Mouse (Mus musculus): Measurements from ENCODE around the gene Prdx3. TPM values are rescaled to one million over a fixed set of nuclear protein-coding genes. Genes with fewer than 3 reads are reported as not detected.
"Not testable (repeated sequence)": the region's sequence is repeated elsewhere in the genome, so short reads cannot be mapped to it uniquely, and the experiment has no call there.

The Prdx3 gene
- polyA plus RNA-seq, 1 experiment: 40.2 TPM

DNA sequence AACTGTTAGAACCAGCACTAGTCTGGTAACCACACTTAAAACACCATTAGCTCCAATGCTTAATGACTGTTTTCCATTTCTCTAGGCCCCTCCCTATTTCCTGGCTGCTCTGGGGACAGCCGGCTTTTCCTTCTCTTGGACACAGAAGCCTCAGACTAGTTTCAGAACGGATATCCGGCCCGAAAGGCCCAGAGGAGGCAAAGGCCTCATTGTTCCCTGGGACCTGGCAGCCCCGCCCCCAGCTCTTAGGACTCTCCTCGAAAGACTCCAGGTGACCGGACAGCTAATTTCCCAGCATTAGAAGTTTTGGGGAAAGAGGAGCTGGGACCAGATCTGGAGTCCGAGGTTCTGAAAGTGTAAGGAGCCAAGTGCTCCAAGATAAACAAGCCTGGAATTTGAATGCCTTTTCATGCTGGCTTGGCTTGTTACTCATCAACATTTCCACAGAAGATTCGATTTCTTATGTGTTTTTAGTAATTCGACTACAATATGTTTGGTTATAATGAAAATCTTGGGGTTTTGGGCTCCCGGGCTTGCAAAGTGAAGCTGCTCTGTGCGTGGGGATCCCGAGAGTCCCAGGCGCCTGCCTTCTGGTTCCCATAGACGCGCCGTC lies 14.9 kb upstream of the Prdx3 start:
- H3K36me3 ChIP-seq (ENCODE audit: control insufficient read depth, insufficient read depth, low read length): no peaks in the 10 kb centered on the region
- H3K27me3 ChIP-seq (ENCODE audit: control insufficient read depth, insufficient read depth, low read length): no peaks in the 10 kb centered on the region
- H3K4me3 ChIP-seq (ENCODE audit: low read depth, low read length): peak overlapping the region; percentile 77
- WGBS: 5% methylated on average over 17 of the region's 17 CpGs
- TF ChIP-seq POLR2A (IDR thresholded peaks at IDR 0.05; ENCODE audit: low read depth, low read length): no peak
- TF ChIP-seq CTCF (IDR thresholded peaks at IDR 0.05; ENCODE audit: extremely low read depth, insufficient read length, insufficient replicate concordance, low read depth, low read length): no peak; the same call in 1 of the 2 replicates
- H3K27ac ChIP-seq (ENCODE audit: insufficient read depth, low read depth, low read length): peak overlapping the region; percentile 99
- H3K4me1 ChIP-seq (ENCODE audit: control insufficient read depth, insufficient read depth, insufficient read length, low read length): peaks cover 8% of the 10 kb centered on the region; the same call in 1 of the 2 replicates

DNA sequence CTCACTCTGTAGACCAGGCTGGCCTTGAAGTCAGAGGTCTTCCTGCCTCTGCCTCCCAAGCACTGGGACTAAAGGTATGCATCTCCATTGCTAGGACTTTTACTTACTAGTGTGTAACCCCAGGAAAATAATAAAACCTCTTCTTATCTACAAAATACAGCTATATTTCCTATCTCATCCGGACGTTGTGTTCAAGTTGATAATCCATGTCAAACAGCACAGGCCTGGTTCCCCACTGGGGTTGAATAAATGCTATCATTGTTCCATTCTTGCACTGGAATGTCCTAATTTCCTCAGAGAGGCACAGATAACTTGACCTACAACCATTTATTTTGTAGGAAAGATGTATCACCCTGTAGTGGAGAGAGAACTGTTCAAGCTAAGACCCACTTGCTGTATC lies 13.3 kb upstream of the Prdx3 start:
- H3K4me3 ChIP-seq (ENCODE audit: low read depth, low read length): no peak overlapping the region
- H3K36me3 ChIP-seq (ENCODE audit: control insufficient read depth, insufficient read depth, low read length): no peaks in the 10 kb centered on the region
- no peaks in the 10 kb centered on the region for H3K27me3 ChIP-seq (ENCODE audit: control insufficient read depth, insufficient read depth, low read length)
- H3K27ac ChIP-seq (ENCODE audit: insufficient read depth, low read depth, low read length): no peak overlapping the region
- TF ChIP-seq CTCF (IDR thresholded peaks at IDR 0.05; ENCODE audit: extremely low read depth, insufficient read length, insufficient replicate concordance, low read depth, low read length) (no peak), POLR2A (IDR thresholded peaks at IDR 0.05; ENCODE audit: low read depth, low read length) (no peak)
- peaks cover 8% of the 10 kb centered on the region; the same call in 1 of the 2 replicates for H3K4me1 ChIP-seq (ENCODE audit: control insufficient read depth, insufficient read depth, insufficient read length, low read length)
- WGBS: 48% methylated on average over 2 of the region's 2 CpGs

DNA sequence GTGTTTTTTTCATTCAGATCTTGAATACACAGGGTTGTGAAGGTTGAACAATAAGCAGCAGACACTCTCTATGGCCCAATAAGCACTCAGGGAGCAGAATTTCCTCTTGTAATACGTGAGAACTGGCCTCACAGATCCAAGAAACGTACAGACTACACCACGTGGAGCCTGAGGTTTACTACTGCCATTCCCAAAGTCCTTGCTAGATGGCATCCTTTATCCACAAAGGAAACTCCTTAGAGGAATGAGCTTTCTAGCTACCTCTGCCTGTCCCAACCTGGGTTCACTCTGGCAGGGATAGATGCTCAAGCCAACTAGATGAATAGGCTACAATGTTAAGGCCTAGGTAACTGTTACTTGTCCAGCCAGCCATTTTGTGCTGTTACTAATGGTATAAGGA lies 8.8 kb upstream of the Prdx3 start:
- no peak for TF ChIP-seq POLR2A (IDR thresholded peaks at IDR 0.05; ENCODE audit: low read depth, low read length)
- WGBS: 4% methylated on average over 3 of the region's 3 CpGs
- no peaks in the 10 kb centered on the region for H3K27me3 ChIP-seq (ENCODE audit: control insufficient read depth, insufficient read depth, low read length)
- no peak overlapping the region for H3K27ac ChIP-seq (ENCODE audit: insufficient read depth, low read depth, low read length)
- H3K4me3 ChIP-seq (ENCODE audit: low read depth, low read length): no peak overlapping the region
- no peaks in the 10 kb centered on the region for H3K4me1 ChIP-seq (ENCODE audit: control insufficient read depth, insufficient read depth, insufficient read length, low read length)
- H3K36me3 ChIP-seq (ENCODE audit: control insufficient read depth, insufficient read depth, low read length): no peaks in the 10 kb centered on the region

DNA sequence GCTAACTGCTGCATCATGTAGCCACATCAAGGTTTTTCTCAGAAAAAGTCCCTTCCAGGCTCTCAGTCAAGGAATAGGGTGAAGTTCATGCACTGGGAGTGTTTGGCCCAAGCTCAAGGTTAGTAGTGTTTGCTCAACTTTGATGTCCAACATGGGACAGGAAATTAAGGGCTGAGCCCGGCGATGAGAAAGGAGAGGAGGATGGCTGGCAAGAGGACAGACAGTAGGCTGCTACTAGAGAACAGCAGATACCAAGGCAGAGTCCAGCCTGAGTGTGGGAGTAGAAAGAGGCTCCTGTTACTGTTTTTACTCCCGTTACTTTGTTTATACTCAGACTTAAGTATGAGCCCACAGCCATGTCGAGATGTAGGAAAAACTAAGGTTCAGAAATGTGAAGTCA lies 855 bp downstream of the Prdx3 start:
- WGBS: under 1% methylated on average over 4 of the region's 4 CpGs
- H3K27me3 ChIP-seq (ENCODE audit: control insufficient read depth, insufficient read depth, low read length): no peaks in the 10 kb centered on the region
- peak overlapping the region; percentile 18; the same call in 1 of the 2 replicates for H3K27ac ChIP-seq (ENCODE audit: insufficient read depth, low read depth, low read length)
- TF ChIP-seq CTCF (IDR thresholded peaks at IDR 0.05; ENCODE audit: extremely low read depth, insufficient read length, insufficient replicate concordance, low read depth, low read length): no peak
- peaks cover 18% of the 10 kb centered on the region for H3K36me3 ChIP-seq (ENCODE audit: control insufficient read depth, insufficient read depth, low read length)
- H3K4me1 ChIP-seq (ENCODE audit: control insufficient read depth, insufficient read depth, insufficient read length, low read length): no peaks in the 10 kb centered on the region; the same call in 1 of the 2 replicates
- H3K4me3 ChIP-seq (ENCODE audit: low read depth, low read length): peak overlapping the region; percentile 73; the same call in 1 of the 2 replicates

DNA sequence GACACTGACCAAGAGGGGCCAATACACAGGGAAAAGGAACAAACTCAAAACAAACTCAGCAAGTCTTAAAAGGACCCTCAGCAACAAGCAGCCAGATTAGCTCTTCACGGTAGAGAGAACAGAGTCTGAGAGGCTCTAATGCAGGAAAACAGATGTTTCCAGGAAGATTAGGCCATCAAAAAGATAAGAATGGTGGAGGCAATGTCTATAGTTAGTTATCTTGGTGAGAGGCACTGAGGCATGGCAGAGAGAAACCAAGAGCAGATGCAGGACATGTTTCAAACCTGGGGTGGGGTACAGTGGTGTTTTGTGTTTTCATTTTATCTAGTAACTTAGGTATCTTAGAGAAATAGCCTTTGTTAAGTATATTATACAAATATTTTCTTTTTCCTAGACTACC lies 2.1 kb downstream of the Prdx3 start:
- 28% methylated on average over 1 of the region's 1 CpGs for WGBS
- H3K4me3 ChIP-seq (ENCODE audit: low read depth, low read length): no peak overlapping the region
- H3K27me3 ChIP-seq (ENCODE audit: control insufficient read depth, insufficient read depth, low read length): no peaks in the 10 kb centered on the region
- no peak overlapping the region for H3K27ac ChIP-seq (ENCODE audit: insufficient read depth, low read depth, low read length)
- TF ChIP-seq CTCF (IDR thresholded peaks at IDR 0.05; ENCODE audit: extremely low read depth, insufficient read length, insufficient replicate concordance, low read depth, low read length): no peak
- TF ChIP-seq POLR2A (IDR thresholded peaks at IDR 0.05; ENCODE audit: low read depth, low read length): no peak
- peaks cover 24% of the 10 kb centered on the region for H3K36me3 ChIP-seq (ENCODE audit: control insufficient read depth, insufficient read depth, low read length)
- no peaks in the 10 kb centered on the region; the same call in 1 of the 2 replicates for H3K4me1 ChIP-seq (ENCODE audit: control insufficient read depth, insufficient read depth, insufficient read length, low read length)

DNA sequence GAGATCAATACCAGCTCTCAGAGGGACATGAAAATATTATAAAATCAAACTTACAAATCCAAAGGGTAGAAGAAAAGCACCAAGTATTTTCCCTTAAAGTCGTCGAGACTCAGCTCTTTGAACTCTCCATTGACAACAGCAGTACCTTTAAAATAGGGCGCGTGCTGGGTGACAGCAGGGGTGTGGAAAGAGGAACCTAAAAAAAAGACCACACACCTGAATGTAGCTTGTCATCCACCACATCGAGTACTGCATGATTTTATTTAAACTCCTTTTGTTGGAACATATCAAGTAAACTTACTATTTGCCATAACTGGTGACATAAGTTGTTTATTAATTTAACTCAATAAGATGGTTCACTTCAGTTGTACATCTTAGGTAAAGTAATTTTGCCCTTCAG lies 3.0 kb downstream of the Prdx3 start:
- Histone ChIP-seq H3K4me3 (ENCODE audit: low read depth, low read length) (no peak overlapping the region), H3K27ac (ENCODE audit: insufficient read depth, low read depth, low read length) (no peak overlapping the region), H3K27me3 (ENCODE audit: control insufficient read depth, insufficient read depth, low read length) (no peaks in the 10 kb centered on the region), H3K4me1 (ENCODE audit: control insufficient read depth, insufficient read depth, insufficient read length, low read length) (no peaks in the 10 kb centered on the region; the same call in 1 of the 2 replicates), H3K36me3 (ENCODE audit: control insufficient read depth, insufficient read depth, low read length) (peaks cover 24% of the 10 kb centered on the region)
- 84% methylated on average over 5 of the region's 5 CpGs for WGBS
- TF ChIP-seq CTCF (IDR thresholded peaks at IDR 0.05; ENCODE audit: extremely low read depth, insufficient read length, insufficient replicate concordance, low read depth, low read length) (no peak), POLR2A (IDR thresholded peaks at IDR 0.05; ENCODE audit: low read depth, low read length) (no peak)

DNA sequence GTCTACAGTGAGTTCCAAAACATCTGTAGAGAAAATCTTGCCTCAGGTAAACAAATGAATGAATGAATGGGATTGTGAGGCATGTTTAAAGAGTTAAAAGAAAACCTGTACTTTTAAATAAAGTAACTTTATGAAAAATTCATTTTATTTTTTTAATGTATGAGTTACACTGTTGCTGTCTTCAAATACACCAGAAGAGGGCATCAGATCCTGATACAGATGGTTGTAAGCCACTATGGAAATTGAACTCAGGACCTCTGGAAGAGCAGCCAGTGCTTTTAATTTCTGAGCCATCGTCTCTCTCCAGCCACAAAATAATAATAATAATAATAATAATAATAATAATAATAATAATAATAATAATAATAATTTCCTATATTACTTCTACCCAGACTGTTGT lies 3.9 kb downstream of the Prdx3 start:
- WGBS: 95% methylated on average over 1 of the region's 1 CpGs
- no peaks in the 10 kb centered on the region; the same call in 1 of the 2 replicates for H3K4me1 ChIP-seq (ENCODE audit: control insufficient read depth, insufficient read depth, insufficient read length, low read length)
- TF ChIP-seq POLR2A (IDR thresholded peaks at IDR 0.05; ENCODE audit: low read depth, low read length) (no peak), CTCF (IDR thresholded peaks at IDR 0.05; ENCODE audit: extremely low read depth, insufficient read length, insufficient replicate concordance, low read depth, low read length) (no peak)
- no peaks in the 10 kb centered on the region for H3K27me3 ChIP-seq (ENCODE audit: control insufficient read depth, insufficient read depth, low read length)
- no peak overlapping the region for H3K27ac ChIP-seq (ENCODE audit: insufficient read depth, low read depth, low read length)
- H3K4me3 ChIP-seq (ENCODE audit: low read depth, low read length): no peak overlapping the region
- H3K36me3 ChIP-seq (ENCODE audit: control insufficient read depth, insufficient read depth, low read length): peaks cover 25% of the 10 kb centered on the region

DNA sequence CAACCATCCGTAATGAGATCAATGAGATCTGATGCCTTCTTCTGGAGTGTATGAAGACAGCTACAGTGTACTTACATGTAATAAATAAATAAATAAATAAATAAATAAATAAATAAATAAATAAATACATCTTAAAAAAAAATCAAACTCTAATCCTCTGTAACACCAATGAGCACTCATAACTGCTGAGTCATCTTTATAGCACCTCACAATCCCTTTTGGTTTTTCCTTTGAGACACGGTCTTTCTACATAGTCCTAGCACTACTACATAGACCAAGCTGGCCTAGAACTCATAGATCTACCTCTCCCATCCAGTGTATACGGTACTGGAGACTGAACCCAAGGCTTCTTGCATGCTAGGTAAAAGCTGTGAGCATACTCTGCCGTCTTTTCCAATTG lies 8.2 kb downstream of the Prdx3 start:
- peaks cover 26% of the 10 kb centered on the region for H3K36me3 ChIP-seq (ENCODE audit: control insufficient read depth, insufficient read depth, low read length)
- 95% methylated on average over 4 of the region's 4 CpGs for WGBS
- H3K27me3 ChIP-seq (ENCODE audit: control insufficient read depth, insufficient read depth, low read length); H3K4me1 ChIP-seq (ENCODE audit: control insufficient read depth, insufficient read depth, insufficient read length, low read length); H3K27ac ChIP-seq (ENCODE audit: insufficient read depth, low read depth, low read length); H3K4me3 ChIP-seq (ENCODE audit: low read depth, low read length): not testable (repeated sequence)

All from small intestine, adult 2 months (tissue).